Mouse (Mus musculus): Measurements from ENCODE around the gene Tmem163.

- no peak for TF ChIP-seq CTCF (conservative IDR thresholded peaks at IDR 0.05; ENCODE audit: low read length)
- no peak for TF ChIP-seq NANOG (IDR thresholded peaks at IDR 0.05; ENCODE audit: borderline replicate concordance, low read length)
- TF ChIP-seq POU5F1 (IDR thresholded peaks at IDR 0.05; ENCODE audit: borderline replicate concordance, low read length) = no peak
Observed at GRCm38 (mm10) chr1:127441736-127442135, 237.6 kb downstream of the Tmem163 start.
